Mouse (Mus musculus) testis, adult 2 months (tissue): ENCODE measurements around the gene Tcf7l1.

Experiments used
- CTCF ChIP-seq: fragments of 200-500 bp; IDR thresholded peaks from 2 replicates; pipeline ENCODE4 v1.5.1; 2012; ENCODE audit warnings: low read depth, mild to moderate bottlenecking, inconsistent platforms, low read length, moderate library complexity; ENCODE audit not compliant: control insufficient read depth, insufficient read depth, insufficient replicate concordance
- POLR2A ChIP-seq: fragments of 200-500 bp; IDR thresholded peaks from 2 replicates; pipeline ENCODE4 v1.6.1; 2012; ENCODE audit warnings: low read depth, mild to moderate bottlenecking, inconsistent platforms, low read length, moderate library complexity; ENCODE audit not compliant: control insufficient read depth

GRCm38 (mm10) chr6:72735206-72735605 lies 53.8 kb downstream of the Tcf7l1 start:
- TF ChIP-seq POLR2A (no peak), CTCF (no peak)
